Mouse (Mus musculus): ENCODE measurements around the gene Lypla2.
"Not testable (repeated sequence)": the region's sequence is repeated elsewhere in the genome, so short reads cannot be mapped to it uniquely, and the experiment has no call there.

Gene Lypla2

DNA sequence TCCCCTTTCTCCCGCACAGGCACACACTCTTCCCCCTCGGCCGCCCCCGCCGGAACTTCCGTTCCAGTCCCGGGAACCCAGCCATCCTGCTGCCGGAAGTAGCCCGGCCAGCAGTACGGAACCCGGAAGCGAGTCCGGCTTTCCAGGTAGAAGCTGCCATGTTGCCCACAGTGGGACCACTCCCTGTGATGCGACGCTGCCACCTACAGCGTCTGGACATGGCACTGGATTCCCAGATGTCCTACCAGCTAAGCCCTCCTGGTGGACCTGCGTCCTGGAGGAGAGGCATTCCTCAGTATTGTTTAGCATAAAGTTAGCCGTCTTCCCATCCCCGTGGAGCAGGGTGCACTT, at the start of gene Lypla2:
Gene Lypla2, minus strand, starts transcription at position 71 of the 351 bp plus-strand sequence.
- peak; percentile 72 for DNase-seq (ENCODE audit: low spot score)

- peak; percentile 99 for DNase-seq (ENCODE audit: low spot score)
These were observed 49.2 kb upstream of the Lypla2 start, which contains the start of gene Eloa for GRCm38 (mm10) chr4:136021549-136022047. Gene Eloa, minus strand, starts transcription at chr4:136021763.

- DNase-seq (ENCODE audit: low spot score): no peak
These were observed 48.5 kb upstream of the Lypla2 start for GRCm38 (mm10) chr4:136020743-136021548.

DNA sequence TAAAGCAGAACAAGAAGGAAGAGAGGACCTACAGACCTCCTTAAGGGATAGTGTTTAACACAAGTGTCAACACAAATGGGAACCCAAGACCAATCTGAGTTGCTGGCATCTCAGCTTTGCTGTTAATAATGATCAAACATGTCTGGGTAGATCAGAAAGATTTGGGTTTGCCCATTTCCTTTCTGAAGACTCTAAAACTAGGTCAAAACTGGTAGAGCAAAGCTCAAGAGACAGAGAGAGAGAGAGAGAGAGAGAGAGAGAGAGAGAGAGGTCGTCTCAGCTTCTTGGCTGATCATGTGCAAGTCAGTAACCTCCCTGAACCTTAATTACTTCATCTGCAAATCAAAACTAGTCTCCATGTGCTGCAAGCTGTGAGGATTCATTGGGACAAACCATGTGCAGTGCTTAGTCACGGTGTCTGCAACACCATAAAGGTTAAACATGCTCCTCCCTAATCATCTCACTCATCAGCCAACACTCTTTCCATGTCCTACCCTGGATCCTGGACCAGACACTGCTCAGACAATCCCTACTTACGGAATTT, 43.7 kb upstream of the Lypla2 start:
- no peak for DNase-seq (ENCODE audit: low spot score)

DNA sequence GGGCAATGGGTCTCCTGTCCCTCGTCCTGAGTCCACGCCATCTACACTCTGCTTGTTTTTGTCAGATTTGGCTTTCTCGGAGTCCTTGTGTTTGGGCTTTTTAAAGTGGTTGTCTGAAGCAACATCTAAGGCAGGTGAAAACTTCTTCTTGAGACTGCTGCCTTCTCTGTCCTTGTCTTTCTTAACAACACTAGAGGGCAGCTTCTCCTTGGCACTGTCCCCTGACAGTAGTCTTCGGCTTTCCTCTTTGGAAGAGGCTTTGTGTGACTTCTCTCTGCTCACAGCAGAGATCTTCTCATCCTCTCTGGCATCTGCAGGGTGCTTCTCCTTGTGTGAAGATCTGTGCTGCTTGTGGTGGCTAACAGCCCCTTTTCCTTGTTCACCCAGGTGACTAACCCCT, 38.2 kb upstream of the Lypla2 start:
- no peak for DNase-seq (ENCODE audit: low spot score)

- DNase-seq (ENCODE audit: low spot score): no peak
These were observed 36.5 kb upstream of the Lypla2 start for GRCm38 (mm10) chr4:136008782-136009447.

DNA sequence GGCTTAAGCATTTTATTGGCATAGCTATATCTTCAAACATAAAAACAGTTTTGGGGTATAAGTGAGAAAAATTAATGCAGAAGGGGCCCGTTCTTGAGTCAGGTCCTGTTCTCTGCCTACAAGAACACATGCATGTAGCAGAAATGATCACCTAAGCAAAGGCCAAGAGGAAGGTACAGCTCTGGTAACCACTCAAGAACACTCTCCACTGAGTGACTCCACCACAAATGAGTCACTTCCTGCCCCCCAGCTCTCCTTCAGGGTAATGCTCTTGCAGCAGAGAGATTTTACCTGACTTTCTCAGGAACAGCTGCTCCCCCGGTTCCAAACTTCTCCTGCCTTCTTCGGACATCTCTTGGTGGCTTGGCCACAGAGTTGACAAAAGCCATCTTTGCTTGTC, 34.4 kb upstream of the Lypla2 start:
- no peak for DNase-seq (ENCODE audit: low spot score)

- no peak for DNase-seq (ENCODE audit: low spot score)
These were observed 32.5 kb upstream of the Lypla2 start for GRCm38 (mm10) chr4:136004921-136005320.

- no peak for DNase-seq (ENCODE audit: low spot score)
These were observed 31.8 kb upstream of the Lypla2 start for GRCm38 (mm10) chr4:136004107-136004675.

DNA sequence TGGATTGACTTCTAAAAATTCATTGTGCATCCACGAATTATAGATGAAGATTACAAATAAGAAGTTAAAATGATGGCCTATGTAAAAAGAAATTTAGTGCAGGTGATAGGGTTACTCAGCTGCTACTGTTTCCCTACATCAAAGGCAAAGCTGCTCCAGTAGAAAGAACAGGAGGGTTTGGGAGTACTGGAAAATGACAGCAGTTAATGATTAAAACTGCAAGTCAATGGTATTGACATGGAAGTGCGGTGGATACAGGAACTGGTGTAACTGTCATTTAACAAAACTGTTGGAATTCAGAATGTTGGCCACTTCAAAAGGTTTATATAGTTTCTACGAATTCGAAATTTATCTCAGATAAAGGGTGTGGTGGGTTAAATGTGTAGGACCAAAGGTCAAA, 22.7 kb upstream of the Lypla2 start:
- DNase-seq (ENCODE audit: low spot score): no peak

DNA sequence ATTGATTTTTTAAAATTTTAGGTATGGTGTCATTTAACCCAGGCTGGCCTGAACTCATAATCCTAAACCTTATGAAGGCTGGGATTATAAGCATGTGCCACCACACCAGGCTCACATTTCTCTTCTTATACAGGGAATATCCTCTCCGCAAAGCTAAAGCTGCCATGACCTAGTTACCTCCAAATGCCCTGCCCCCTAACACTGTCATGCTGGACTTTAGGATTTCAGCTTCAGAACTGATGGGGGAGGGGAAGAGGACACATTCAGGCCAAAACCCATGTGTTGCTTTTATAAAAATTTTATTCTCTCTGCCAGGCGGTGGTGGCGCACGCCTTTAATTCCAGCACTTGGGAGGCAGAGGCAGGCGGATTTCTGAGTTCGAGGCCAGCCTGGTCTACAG, 21.5 kb upstream of the Lypla2 start:
- no peak for DNase-seq (ENCODE audit: low spot score)

DNA sequence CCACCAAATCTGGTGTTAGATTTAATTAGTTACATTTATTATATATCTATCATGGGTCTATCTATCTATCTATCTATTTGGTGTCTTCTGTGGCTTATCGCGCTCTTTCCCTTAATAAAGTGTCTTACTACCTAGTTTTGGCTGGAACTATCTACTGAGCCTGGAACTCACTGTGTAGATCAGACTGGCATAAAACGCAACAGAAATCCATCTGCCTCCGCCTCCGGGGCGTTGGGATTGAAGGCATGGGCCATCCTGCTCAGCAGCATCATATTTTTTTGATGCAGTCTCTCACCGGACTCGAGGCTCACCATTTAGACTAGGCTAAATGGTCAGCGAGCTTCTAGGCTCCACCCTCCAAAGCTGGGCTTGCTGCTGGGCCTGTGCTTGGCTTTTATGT, 15.3 kb upstream of the Lypla2 start:
- DNase-seq (ENCODE audit: low spot score): no peak

DNA sequence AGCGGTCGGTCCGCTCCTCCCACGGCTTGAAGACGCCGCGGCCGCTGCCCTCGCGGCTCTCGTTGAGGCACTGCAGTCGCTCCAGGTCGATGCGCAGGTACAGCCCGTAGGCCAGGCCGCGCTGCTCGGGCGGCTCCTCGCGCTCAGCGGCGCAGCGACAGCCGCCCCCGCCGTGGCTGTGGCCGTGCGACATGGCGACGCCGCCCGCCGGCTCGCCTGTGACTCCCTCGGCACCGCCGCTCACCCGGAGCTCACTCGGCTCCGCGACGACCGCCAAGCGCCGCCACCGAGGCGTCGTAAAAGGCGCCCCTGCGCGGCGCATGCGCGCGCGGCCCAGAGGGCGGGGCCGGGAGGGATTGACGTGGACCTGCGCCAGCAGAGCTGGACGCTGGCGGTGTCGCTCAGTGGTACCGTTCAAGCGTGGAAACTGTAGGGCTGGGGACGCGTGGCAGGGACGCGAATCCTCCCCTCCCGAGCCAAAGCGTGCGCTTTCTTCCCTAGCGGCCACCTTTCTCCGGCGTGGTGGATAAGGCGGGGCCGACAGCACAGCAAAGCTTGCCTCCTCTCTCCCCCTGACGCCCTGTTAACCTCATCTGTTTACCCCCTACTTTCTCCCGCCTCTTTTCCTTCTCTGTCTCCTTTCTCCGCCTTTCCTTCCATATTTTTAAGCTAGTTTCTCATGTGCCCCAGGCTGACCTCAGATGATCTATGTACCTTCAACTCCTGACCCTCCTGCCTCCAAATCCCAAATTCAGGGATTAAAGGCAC, 14.7 kb upstream of the Lypla2 start, which contains the start of gene Pithd1:
Gene Pithd1, minus strand, starts transcription at position 322 of the 768 bp plus-strand sequence.
- peak; percentile 52 for DNase-seq (ENCODE audit: low spot score)

DNA sequence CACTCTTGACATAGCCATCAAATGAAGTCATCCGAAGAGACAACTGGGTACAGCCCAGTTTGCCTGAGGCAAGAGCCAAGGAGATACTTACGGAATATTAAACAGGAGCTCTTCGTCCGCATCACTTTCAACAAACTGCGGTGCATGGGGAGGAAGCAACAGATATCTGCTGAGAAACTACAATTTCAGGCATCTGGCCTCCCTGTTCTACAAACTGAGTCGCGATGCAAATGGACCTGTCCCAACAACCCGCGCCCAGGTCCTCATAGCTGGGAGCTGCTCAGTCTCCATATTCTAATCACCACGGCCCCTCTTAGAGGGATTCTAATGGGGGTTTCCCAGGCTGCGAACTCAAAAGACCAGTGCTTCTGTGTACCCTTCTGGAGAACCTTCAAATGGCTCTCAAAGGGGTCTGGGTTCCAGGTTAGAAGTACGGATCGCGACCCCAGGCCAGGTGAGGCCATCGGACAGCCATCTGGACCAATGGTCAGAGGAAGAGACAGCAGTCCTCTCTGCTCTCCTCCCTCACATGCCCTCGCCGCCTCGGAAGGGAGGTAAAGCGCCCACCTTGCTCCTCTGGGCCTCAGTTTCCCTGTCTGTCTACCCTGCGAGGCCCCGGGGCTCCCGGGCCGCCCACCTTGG, 14.0 kb upstream of the Lypla2 start:
- DNase-seq (ENCODE audit: low spot score): no peak

GRCm38 (mm10) chr4:135985769-135986168, 13.3 kb upstream of the Lypla2 start:
- no peak for DNase-seq (ENCODE audit: low spot score)

GRCm38 (mm10) chr4:135985193-135985592, 12.8 kb upstream of the Lypla2 start:
- no peak for DNase-seq (ENCODE audit: low spot score)

DNA sequence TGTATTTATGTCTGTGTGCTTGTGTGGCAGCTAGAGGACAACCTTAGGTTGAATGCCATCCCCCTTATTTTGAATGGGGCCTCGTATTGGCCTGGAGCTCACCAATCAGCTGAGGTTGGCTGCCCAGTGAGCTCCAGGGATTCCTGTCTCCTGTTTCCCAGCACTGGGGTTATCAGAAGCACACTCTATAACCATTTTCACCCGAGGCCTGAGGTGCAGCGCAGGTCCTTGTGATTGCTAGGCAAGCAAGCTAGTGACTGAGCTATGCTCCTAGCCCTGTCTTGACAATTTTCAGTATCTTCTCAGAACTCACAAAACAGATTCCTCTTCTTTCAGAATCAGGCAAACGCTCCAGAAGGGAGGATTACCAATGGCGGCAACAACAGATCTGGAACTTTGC, 12.1 kb upstream of the Lypla2 start:
- DNase-seq (ENCODE audit: low spot score): no peak

DNA sequence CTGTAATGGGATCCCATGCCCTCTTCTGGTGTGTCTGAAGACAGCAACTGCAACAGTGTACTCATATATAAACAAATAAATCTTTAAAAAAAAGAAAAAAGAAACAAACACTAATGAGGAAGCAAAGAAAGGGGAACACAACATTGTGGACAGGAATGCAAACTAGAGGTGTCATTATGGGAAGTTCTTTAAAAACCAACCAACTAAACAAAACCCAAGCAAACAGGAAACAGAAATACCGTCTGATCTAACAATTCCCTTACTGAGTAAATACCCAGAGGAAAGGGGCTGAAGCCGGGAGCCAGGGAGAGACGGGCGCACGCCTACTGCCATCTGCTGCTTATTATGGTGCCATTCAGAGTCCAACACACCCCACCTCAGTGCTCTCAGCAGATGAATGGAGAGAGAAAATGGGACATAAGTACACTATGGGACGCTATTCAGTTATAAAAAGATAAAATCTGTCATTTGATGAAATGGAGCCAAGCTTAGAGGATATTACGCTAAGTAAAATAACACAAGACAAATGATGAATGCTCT, 9.2 kb upstream of the Lypla2 start:
- DNase-seq (ENCODE audit: low spot score): no peak

GRCm38 (mm10) chr4:135980223-135980622, 7.8 kb upstream of the Lypla2 start:
- DNase-seq (ENCODE audit: low spot score): not testable (repeated sequence)

GRCm38 (mm10) chr4:135976146-135976545, 3.7 kb upstream of the Lypla2 start:
- no peak for DNase-seq (ENCODE audit: low spot score)

All from urinary bladder, postnatal 10 days (tissue).